In the genomic region with DNA sequence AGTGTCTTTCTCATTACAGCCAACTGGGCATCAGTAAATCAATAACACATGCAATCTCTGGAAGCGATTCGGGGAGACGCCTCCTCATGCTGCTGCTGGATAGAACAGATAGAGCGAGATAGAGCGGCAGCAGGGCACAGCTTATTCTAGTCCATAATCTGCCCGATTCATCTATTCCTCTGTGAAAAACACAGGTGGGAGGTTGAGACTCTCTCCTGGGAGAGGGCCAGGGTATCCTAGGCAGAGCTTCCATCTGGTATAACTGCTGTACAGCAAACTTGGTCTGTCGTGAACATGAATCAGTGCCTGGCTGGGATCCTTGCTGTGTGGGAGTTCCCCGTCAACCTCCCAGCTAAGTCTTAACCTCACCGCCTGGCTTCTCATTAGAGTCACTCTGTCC, we compare ENCODE assay signal across 11 mouse cellular contexts.
DNase-seq lines count a peak whose midpoint lies in the region; ATAC-seq and TF ChIP-seq lines count a peak whose summit lies in the region.
"Had no signal": no experiment of that assay in that cellular context is flagged by ENCODE, and none has a peak within 500 bp of the region (broad histone marks: within the 10 kb centered on the region; RNA-seq: fewer than 3 reads in every experiment).

No protein-coding gene starts in this region.

- no peak overlapping the region for H3K9ac ChIP-seq in kidney, postnatal 0 days (ENCODE audit: low read depth, low read length)
- H3K9ac ChIP-seq in midbrain, embryonic 16.5 days (ENCODE audit: low read depth, low read length): no peak overlapping the region
- H3K9ac ChIP-seq: liver, embryonic 14.5 days had no signal

- H3K27me3 ChIP-seq in kidney, postnatal 0 days (ENCODE audit: insufficient read depth, low read length): no peaks in the 10 kb centered on the region
- no peaks in the 10 kb centered on the region for H3K27me3 ChIP-seq in midbrain, embryonic 16.5 days (ENCODE audit: control insufficient read depth, insufficient read depth, low read depth, low read length)

- no peaks in the 10 kb centered on the region for H3K9me3 ChIP-seq in kidney, postnatal 0 days (replicated peaks; ENCODE audit: low read length)
- H3K9me3 ChIP-seq in midbrain, embryonic 16.5 days (replicated peaks; ENCODE audit: control insufficient read depth, low read length, poor library complexity, severe bottlenecking): no peaks in the 10 kb centered on the region

- peak; percentile 54 for DNase-seq in kidney, postnatal 0 days (ENCODE audit: low spot score)
- no peak for DNase-seq in kidney, postnatal 25 days
- peak; percentile 51 to 63 for DNase-seq in cerebellum, postnatal 25 days
- DNase-seq in layer of hippocampus, adult 9-11 months: peak; percentile 94
- DNase-seq in right cerebral cortex, postnatal 25 days: peak; percentile 78
- DNase-seq in adrenal gland, adult 2 months: no peak
- DNase-seq: heart, adult 2 months; midbrain, embryonic 14.5 days had no signal

- no peak overlapping the region for H3K27ac ChIP-seq in kidney, postnatal 0 days
- no peak overlapping the region for H3K27ac ChIP-seq in midbrain, embryonic 16.5 days (ENCODE audit: low read length)
- H3K27ac ChIP-seq: heart, adult 2 months; liver, embryonic 14.5 days had no signal

- no peak for ATAC-seq in kidney, postnatal 0 days (replicated peaks; ENCODE audit: low FRiP score, low read depth)
- no peak for ATAC-seq in megakaryocyte progenitor cell, adult 5-6 weeks (replicated peaks; ENCODE audit: poor library complexity)
- no peak for ATAC-seq in midbrain, embryonic 16.5 days

- TF ChIP-seq CTCF in kidney, postnatal 0 days (IDR thresholded peaks at IDR 0.05; ENCODE audit: low read depth): no peak

- no peaks in the 10 kb centered on the region for H3K36me3 ChIP-seq in kidney, postnatal 0 days (ENCODE audit: insufficient read depth, low read length)
- H3K36me3 ChIP-seq in midbrain, embryonic 16.5 days (ENCODE audit: control insufficient read depth, insufficient read depth, low read length): no peaks in the 10 kb centered on the region

- no peak overlapping the region for H3K4me3 ChIP-seq in kidney, postnatal 0 days (replicated peaks; ENCODE audit: low read depth, low read length)
- no peak overlapping the region for H3K4me3 ChIP-seq in midbrain, embryonic 16.5 days (ENCODE audit: low read depth, low read length)
- H3K4me3 ChIP-seq: heart, adult 2 months had no signal

- no peaks in the 10 kb centered on the region for H3K4me1 ChIP-seq in kidney, postnatal 0 days (replicated peaks; ENCODE audit: insufficient read depth, low read length)
- H3K4me1 ChIP-seq in midbrain, embryonic 16.5 days (ENCODE audit: control insufficient read depth, insufficient read depth, low read length): no peaks in the 10 kb centered on the region

- WGBS in kidney, postnatal 0 days: 41% methylated on average over 9 of the region's 9 CpGs
- 82% methylated on average over 9 of the region's 9 CpGs for WGBS in midbrain, embryonic 16.5 days

- no peak overlapping the region for H3K4me2 ChIP-seq in kidney, postnatal 0 days (ENCODE audit: low read length)
- H3K4me2 ChIP-seq in midbrain, embryonic 16.5 days (ENCODE audit: low read length): no peak overlapping the region

Comparison
In these comparisons a context has a peak if more than half of its experiments do, and no peak if none do; other contexts are left out.
1. DNase-seq: peak in kidney, postnatal 0 days (single experiment), cerebellum, postnatal 25 days (2 of 2), layer of hippocampus, adult 9-11 months (single experiment) and right cerebral cortex, postnatal 25 days (single experiment); none in kidney, postnatal 25 days (0 of 2) and adrenal gland, adult 2 months (single experiment).